In genomic region chr17:36836427-36836812, GRCm38 (mm10) we compare ENCODE assay signal across 8 mouse cellular contexts. TPM values are rescaled to one million over a fixed set of nuclear protein-coding genes. Genes with fewer than 3 reads are reported as not detected.
DNase-seq lines count a peak whose midpoint lies in the region; ATAC-seq lines count a peak whose summit lies in the region.

No protein-coding gene starts in this region.

- H3K27ac ChIP-seq in kidney, embryonic 16.5 days (ENCODE audit: low read length): peak overlapping the region; percentile 96
- peak overlapping the region; percentile 57 for H3K27ac ChIP-seq in hindbrain, embryonic 16.5 days (ENCODE audit: low read depth, low read length)
- peak overlapping the region; percentile 91 for H3K27ac ChIP-seq in midbrain, embryonic 12.5 days (replicated peaks)

- H3K9ac ChIP-seq in kidney, embryonic 16.5 days (replicated peaks; ENCODE audit: low read length): peak overlapping the region; percentile 92
- peak overlapping the region; percentile 62 for H3K9ac ChIP-seq in hindbrain, embryonic 16.5 days (ENCODE audit: low read depth, low read length)
- H3K9ac ChIP-seq in midbrain, embryonic 12.5 days (replicated peaks): no peak overlapping the region

- WGBS in kidney, embryonic 16.5 days: 19% methylated on average over 3 of the region's 3 CpGs
- 12% methylated on average over 3 of the region's 3 CpGs for WGBS in hindbrain, embryonic 16.5 days
- 14% methylated on average over 3 of the region's 3 CpGs for WGBS in midbrain, embryonic 12.5 days

- H3K27me3 ChIP-seq in kidney, embryonic 16.5 days (ENCODE audit: insufficient read depth, low read length): no peaks in the 10 kb centered on the region
- no peaks in the 10 kb centered on the region for H3K27me3 ChIP-seq in hindbrain, embryonic 16.5 days (replicated peaks; ENCODE audit: control insufficient read depth, insufficient read depth, low read length)
- H3K27me3 ChIP-seq in midbrain, embryonic 12.5 days: no peaks in the 10 kb centered on the region

- peak; percentile 14 for ATAC-seq in kidney, embryonic 16.5 days (ENCODE audit: low FRiP score, low TSS enrichment)
- no peak; the same call in 1 of the 2 replicates for ATAC-seq in hindbrain, embryonic 16.5 days
- peak; percentile 27 for ATAC-seq in midbrain, embryonic 12.5 days (ENCODE audit: low FRiP score, low read depth)

- no peaks in the 10 kb centered on the region for H3K9me3 ChIP-seq in kidney, embryonic 16.5 days (ENCODE audit: low read length)
- no peaks in the 10 kb centered on the region for H3K9me3 ChIP-seq in hindbrain, embryonic 16.5 days (ENCODE audit: control insufficient read depth, low read length)
- H3K9me3 ChIP-seq in midbrain, embryonic 12.5 days: no peaks in the 10 kb centered on the region

- H3K36me3 ChIP-seq in kidney, embryonic 16.5 days (ENCODE audit: insufficient read depth, low read length): no peaks in the 10 kb centered on the region
- no peaks in the 10 kb centered on the region for H3K36me3 ChIP-seq in hindbrain, embryonic 16.5 days (ENCODE audit: control insufficient read depth, insufficient read depth, low read length)
- no peaks in the 10 kb centered on the region for H3K36me3 ChIP-seq in midbrain, embryonic 12.5 days

- no peak for DNase-seq in kidney, adult 9 months
- DNase-seq in c-Kit-positive CD71-positive TER-119-positive erythroid progenitor cells, embryonic 14.5 days (ENCODE audit: low spot score): peak; percentile 37
- DNase-seq in MN1 (ENCODE audit: low spot score): no peak
- DNase-seq in cerebellum, postnatal 25 days: no peak
- no peak for DNase-seq in thymus, adult 18-20 months

- H3K4me3 ChIP-seq in kidney, embryonic 16.5 days (ENCODE audit: low read length): peak overlapping the region; percentile 78
- peak overlapping the region; percentile 77 for H3K4me3 ChIP-seq in hindbrain, embryonic 16.5 days (ENCODE audit: low read length)
- H3K4me3 ChIP-seq in midbrain, embryonic 12.5 days: peak overlapping the region; percentile 78

- peak overlapping the region; percentile 70 for H3K4me2 ChIP-seq in kidney, embryonic 16.5 days (replicated peaks; ENCODE audit: low read depth, low read length)
- H3K4me2 ChIP-seq in hindbrain, embryonic 16.5 days (ENCODE audit: low read length): peak overlapping the region; percentile 73
- peak overlapping the region; percentile 68 for H3K4me2 ChIP-seq in midbrain, embryonic 12.5 days (replicated peaks)

- H3K4me1 ChIP-seq in kidney, embryonic 16.5 days (ENCODE audit: insufficient read depth, low read length): peaks cover 14% of the 10 kb centered on the region; the same call in 1 of the 2 replicates
- peaks cover 13% of the 10 kb centered on the region for H3K4me1 ChIP-seq in hindbrain, embryonic 16.5 days (ENCODE audit: control insufficient read depth, insufficient read depth, low read depth, low read length)
- peaks cover 21% of the 10 kb centered on the region for H3K4me1 ChIP-seq in midbrain, embryonic 12.5 days

RNA-seq across cellular contexts. Expression of gene Trim26, which starts 0.5 kb away (rescaled TPM):
- polyA plus RNA-seq in kidney, embryonic 16.5 days (2015; fragmentation: Nextera tagmentation; extraction: Ambion mirVana): 41.7 and 45.8 TPM in 2 replicates
- polyA plus RNA-seq in hindbrain, embryonic 16.5 days (2015; fragmentation: Nextera tagmentation; extraction: Ambion mirVana): 49.5 and 53.8 TPM in 2 replicates
- 48.9 and 49.0 TPM in 2 replicates for polyA plus RNA-seq in midbrain, embryonic 12.5 days (2016; fragmentation: Nextera tagmentation; extraction: Ambion mirVana)

RNA-seq across cellular contexts. Expression of gene H2-M10.6, which starts 24.4 kb away (rescaled TPM):
- not detected in 2 replicates for polyA plus RNA-seq in kidney, embryonic 16.5 days (2015; fragmentation: Nextera tagmentation; extraction: Ambion mirVana)
- not detected in 2 replicates for polyA plus RNA-seq in hindbrain, embryonic 16.5 days (2015; fragmentation: Nextera tagmentation; extraction: Ambion mirVana)
- not detected in 2 replicates for polyA plus RNA-seq in midbrain, embryonic 12.5 days (2016; fragmentation: Nextera tagmentation; extraction: Ambion mirVana)

RNA-seq across cellular contexts. Expression of gene Trim15, which starts 30.6 kb away (rescaled TPM):
- 0.22 and 0.27 TPM in 2 replicates for polyA plus RNA-seq in kidney, embryonic 16.5 days (2015; fragmentation: Nextera tagmentation; extraction: Ambion mirVana)
- polyA plus RNA-seq in hindbrain, embryonic 16.5 days (2015; fragmentation: Nextera tagmentation; extraction: Ambion mirVana): 0.90 and 1.1 TPM in 2 replicates
- 0.21 and 0.56 TPM in 2 replicates for polyA plus RNA-seq in midbrain, embryonic 12.5 days (2016; fragmentation: Nextera tagmentation; extraction: Ambion mirVana)

RNA-seq across cellular contexts. Expression of gene Trim10, which starts 33.0 kb away (rescaled TPM):
- 2.1 and 2.4 TPM in 2 replicates for polyA plus RNA-seq in kidney, embryonic 16.5 days (2015; fragmentation: Nextera tagmentation; extraction: Ambion mirVana)
- polyA plus RNA-seq in hindbrain, embryonic 16.5 days (2015; fragmentation: Nextera tagmentation; extraction: Ambion mirVana): 0.78 and 1.2 TPM in 2 replicates
- polyA plus RNA-seq in midbrain, embryonic 12.5 days (2016; fragmentation: Nextera tagmentation; extraction: Ambion mirVana): 6.2 and 7.3 TPM in 2 replicates

RNA-seq across cellular contexts. Expression of gene Trim40, which starts 53.5 kb away (rescaled TPM):
- polyA plus RNA-seq in kidney, embryonic 16.5 days (2015; fragmentation: Nextera tagmentation; extraction: Ambion mirVana): not detected in 2 replicates
- polyA plus RNA-seq in hindbrain, embryonic 16.5 days (2015; fragmentation: Nextera tagmentation; extraction: Ambion mirVana): 0.08 TPM in 1 of 2 replicates, not detected in the other
- polyA plus RNA-seq in midbrain, embryonic 12.5 days (2016; fragmentation: Nextera tagmentation; extraction: Ambion mirVana): not detected in 2 replicates
